Mouse (Mus musculus) macrophage (primary cell): Measurements from ENCODE around the gene Polr2g. TPM values are rescaled to one million over a fixed set of nuclear protein-coding genes. Genes with fewer than 3 reads are reported as not detected.

Source experiments
- H3K27ac ChIP-seq: fragments of 350-480 bp; formaldehyde crosslinking; 2 replicates; pipeline ENCODE4 v1.9.0; 2021
- H3K36me3 ChIP-seq: fragments of 350-480 bp; formaldehyde crosslinking; 2 replicates; pipeline ENCODE4 v1.9.0; 2021; ENCODE audit errors: inconsistent target
- H3K4me3 ChIP-seq: fragments of 350-480 bp; formaldehyde crosslinking; 2 replicates; pipeline ENCODE4 v1.9.0; 2021; ENCODE audit errors: inconsistent target
- H3K79me2 ChIP-seq: fragments of 350-480 bp; formaldehyde crosslinking; 2 replicates; pipeline ENCODE4 v1.9.0; 2021; ENCODE audit errors: inconsistent target
- WGBS: methylation state at CpG from one replicate; pipeline ENCODE4 v1.1.7; 2026; ENCODE audit warnings: inconsistent platforms; ENCODE audit not compliant: missing documents; 5-methylcytosine and 5-hydroxymethylcytosine counted together
- polyA plus RNA-seq: library from polyadenylated mRNA; stranded (reverse); fragments of 250-400 nt; gene quantifications from 3 replicates; pipeline ENCODE4 v1.2.4, GENCODE M21; 2018; ENCODE audit warnings: inconsistent platforms

Polr2g gene
- polyA plus RNA-seq, 1 experiment from 2014 or later: 87.6 TPM

DNA sequence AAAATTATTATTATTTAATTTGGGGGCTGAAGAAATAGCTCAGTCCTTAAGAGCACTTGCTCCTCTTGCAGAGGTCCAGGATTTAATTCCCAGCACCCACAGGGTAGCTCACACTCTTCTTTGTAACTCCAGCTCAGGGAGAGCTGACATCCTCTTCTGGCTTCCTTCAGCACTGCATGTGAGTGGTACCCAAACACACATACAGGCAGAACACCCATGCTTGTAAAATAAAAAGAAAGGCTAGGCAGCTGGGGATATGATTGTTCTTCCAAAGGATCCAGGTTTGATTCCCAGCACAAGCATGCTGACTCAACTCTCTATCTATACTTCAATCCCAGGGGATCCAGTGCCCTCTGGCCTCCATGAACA is 554 bp upstream of the Polr2g start:
- H3K27ac ChIP-seq: 0 out of 2 replicates have a peak overlapping the region, but pooled peaks have one; percentile 21
- H3K4me3 ChIP-seq: peak overlapping the region; percentile 97
- H3K79me2 ChIP-seq: peaks cover 24% of the 10 kb centered on the region
- peaks cover 15% of the 10 kb centered on the region for H3K36me3 ChIP-seq

DNA sequence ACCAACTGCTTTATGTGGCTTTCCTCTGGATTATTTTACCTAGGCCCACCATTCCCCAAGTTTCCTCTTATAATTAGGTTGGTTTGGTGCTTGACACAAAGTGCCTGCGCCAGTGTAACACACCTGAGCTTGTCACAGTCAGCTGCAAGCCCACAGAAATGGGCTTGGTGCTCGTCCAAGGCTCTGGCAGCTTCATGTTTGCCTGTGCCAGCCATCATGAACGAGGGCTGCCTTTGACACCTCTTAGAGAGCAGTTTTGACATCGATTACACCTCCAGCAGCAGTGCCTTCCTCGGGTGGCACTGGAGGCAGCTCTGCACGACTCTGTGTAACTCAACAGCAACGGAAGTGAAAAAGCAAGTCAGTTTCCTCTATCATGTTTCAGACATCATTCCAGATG is 8.2 kb downstream of the Polr2g start:
- Histone ChIP-seq H3K36me3 (peaks cover 27% of the 10 kb centered on the region), H3K4me3 (no peak overlapping the region), H3K79me2 (peaks cover 7% of the 10 kb centered on the region; the same call in 1 of the 2 replicates), H3K27ac (no peak overlapping the region)
- WGBS: 81% methylated on average over 7 of the region's 7 CpGs

DNA sequence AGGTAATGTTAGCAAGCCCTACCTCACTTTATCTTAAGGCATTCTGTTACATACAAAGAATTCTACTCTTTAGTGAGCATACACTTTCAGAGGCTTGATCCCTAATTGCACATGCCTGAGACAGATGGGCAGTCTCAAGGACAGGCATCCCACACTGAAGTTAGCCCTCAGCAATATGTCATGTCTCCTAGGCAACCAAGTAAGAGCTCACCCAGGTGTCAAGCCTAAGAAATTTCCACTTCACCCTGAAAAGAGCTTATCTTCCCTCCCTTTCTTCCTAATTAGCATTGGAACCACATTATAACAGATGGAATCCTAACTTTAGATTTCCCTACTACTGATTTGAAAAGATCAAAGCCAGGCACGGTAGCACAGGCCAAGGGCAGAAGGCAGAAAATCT is 9.2 kb downstream of the Polr2g start:
- H3K27ac ChIP-seq: no peak overlapping the region
- WGBS: 76% methylated on average over 1 of the region's 1 CpGs
- H3K36me3 ChIP-seq: peaks cover 17% of the 10 kb centered on the region
- no peak overlapping the region for H3K4me3 ChIP-seq
- peaks cover 10% of the 10 kb centered on the region; the same call in 1 of the 2 replicates for H3K79me2 ChIP-seq

DNA sequence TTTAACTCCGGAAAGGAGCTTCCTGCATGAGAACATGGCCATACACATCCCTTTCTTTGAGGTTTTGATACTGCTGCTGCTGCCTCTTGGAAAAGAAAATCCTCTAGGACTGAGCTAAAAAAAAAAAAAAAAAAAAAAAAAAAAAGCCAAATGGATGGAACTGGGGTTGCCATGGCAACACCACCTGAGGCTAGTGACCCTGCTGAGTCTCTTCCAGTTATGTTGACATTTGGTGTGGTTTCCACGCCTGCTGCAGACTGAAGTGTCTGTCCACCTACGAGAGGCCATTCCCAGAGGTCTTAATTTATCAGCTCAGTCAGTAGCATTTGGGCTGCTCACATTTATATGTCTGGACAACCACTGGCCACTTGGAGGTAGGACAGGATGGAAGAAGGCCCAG is 9.9 kb downstream of the Polr2g start:
- Histone ChIP-seq H3K27ac (no peak overlapping the region), H3K4me3 (no peak overlapping the region), H3K79me2 (peaks cover 10% of the 10 kb centered on the region; the same call in 1 of the 2 replicates), H3K36me3 (peaks cover 13% of the 10 kb centered on the region)
- whole genome bisulfite sequencing: 96% methylated on average over 3 of the region's 3 CpGs

DNA sequence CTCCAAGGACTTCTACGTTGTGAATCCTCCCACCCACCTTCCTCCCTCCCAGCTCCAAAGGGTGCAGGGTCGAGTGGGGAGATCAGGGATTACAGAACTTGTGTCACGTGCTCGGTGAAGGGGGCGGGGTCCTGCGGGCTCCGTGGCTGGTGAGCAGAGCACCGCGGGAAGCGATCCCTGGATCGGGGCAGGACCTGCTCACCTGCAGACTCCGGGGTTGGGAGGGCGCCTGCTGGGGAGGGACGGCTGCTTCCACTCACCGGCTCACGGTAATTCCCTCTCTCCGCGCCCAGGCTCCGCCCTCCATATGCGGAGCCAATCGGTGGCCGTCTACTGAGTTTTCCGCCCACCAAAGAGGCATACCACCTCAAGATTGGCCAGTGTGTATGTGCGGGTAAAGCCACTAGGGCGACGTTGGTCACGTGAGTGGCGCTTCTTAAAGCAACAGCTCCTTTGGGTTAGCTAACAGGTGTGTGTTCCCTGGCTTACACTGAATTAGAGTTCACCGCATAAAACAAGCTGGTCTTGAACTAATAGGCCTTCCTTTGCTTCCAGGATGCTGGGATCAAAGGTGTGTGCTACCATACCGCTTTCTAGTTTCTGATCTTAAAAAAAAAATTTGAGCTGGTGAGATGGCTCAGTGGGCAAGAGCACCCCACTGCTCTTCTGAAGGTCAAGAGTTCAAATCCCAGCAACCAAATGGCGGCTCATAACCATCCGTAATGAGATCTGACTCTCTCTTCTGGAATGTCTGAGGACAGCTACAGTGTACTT is 12.2 kb downstream of the Polr2g start, which contains the start of gene Taf6l:
TSS of gene Taf6l (minus strand) at position 410 of the 774 bp plus-strand sequence.
- 4% methylated on average over 32 of the region's 32 CpGs for WGBS
- Histone ChIP-seq H3K4me3 (peak within 1 kb of the TSS; percentile 80), H3K79me2 (peaks cover 10% of the 10 kb centered on the region; the same call in 1 of the 2 replicates), H3K27ac (peak within 1 kb of the TSS; percentile 50), H3K36me3 (peaks cover 25% of the 10 kb centered on the region)

DNA sequence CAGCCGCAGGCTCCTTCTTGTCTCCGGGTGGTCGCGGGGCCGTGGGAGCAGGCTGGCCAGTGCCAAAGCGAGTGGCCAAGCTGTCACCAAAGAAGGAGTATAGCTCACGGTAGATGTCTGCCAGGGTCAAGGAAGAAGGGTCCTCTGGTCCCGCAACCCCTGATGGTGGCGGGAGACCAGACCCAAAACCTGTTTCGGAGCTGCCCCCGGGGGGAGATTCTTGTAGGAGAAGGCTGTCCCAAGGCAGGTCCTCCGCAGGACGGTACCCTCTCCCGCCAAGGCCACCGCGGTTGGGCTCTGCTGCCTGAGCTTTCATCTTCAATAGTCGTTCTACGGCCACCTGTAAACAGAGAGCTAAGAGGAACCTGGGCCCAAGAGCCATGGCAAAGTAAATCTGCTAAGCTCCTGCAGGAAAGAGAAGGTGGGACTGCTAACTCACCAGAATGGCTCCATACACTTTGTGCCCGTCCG is 23.4 kb downstream of the Polr2g start:
- WGBS: 6% methylated on average over 20 of the region's 20 CpGs
- peaks cover 20% of the 10 kb centered on the region for H3K36me3 ChIP-seq
- peak overlapping the region; percentile 49 for H3K27ac ChIP-seq
- peaks cover 46% of the 10 kb centered on the region for H3K79me2 ChIP-seq
- H3K4me3 ChIP-seq: peak overlapping the region; percentile 61

DNA sequence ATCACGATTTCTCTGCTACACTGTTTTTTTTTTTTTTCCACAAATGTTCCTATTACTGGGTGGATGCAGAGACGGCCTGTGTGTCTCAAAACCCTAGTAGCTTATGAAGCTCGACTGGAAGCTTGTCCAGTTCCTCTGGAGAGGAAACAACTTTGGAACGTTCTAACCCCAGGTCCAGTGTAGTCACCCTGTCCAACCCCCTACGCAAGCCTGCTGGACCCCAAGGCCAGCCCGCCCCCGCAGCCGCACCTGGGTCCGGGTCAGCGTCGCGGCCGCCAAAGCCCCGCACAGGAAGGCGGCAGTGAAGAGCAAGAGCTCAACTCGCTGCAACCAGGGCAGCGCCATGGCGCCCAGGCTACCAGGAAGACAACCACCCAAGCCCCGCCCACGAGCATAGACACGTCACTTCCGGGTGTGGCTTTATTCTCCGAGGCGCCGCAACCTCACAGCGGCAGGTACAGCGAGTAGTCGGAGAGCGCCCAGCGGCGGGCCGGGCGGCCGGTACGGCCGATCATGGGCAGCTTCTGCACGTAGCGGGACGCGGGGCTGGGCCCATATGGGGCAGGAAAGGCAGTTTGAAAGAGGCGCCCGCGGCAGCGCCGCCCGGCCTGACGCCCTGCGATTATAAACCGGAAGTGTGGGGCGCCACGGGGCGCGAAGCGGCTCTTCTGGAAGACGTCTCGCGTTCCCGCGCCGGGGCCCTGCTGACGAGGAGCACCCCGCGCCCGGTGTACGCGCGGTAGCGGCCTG is 24.1 kb downstream of the Polr2g start, which contains the start of gene Tmem179b:
TSS of gene Tmem179b (minus strand) at position 382 of the 750 bp plus-strand sequence.
- WGBS: under 1% methylated on average over 64 of the region's 68 CpGs
- Histone ChIP-seq H3K4me3 (peak within 1 kb of the TSS; percentile 61), H3K79me2 (peaks cover 46% of the 10 kb centered on the region), H3K27ac (peak within 1 kb of the TSS; percentile 49), H3K36me3 (peaks cover 18% of the 10 kb centered on the region)

DNA sequence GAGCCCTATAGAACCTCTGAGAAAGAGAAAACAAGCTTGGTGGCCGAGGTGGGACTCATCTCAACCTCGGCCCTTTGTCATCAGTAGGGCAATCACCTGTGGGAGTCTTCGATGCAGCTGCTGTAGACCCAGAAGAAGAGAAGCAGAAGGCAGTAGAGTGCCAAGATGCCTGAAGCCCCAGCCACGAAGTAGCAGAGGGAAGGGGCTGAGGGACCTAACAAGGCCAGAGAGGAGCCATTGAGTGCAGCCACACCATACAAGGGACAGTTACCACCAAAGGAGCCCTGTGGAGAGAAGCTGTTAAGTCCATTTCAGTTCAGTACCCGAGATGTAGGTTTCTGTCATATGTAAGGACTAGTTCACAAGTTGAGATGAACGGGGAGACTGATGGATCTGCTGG is 25.0 kb downstream of the Polr2g start:
- peak overlapping the region; percentile 51 for H3K4me3 ChIP-seq
- peak overlapping the region; percentile 46 for H3K27ac ChIP-seq
- 47% methylated on average over 6 of the region's 6 CpGs for WGBS
- H3K79me2 ChIP-seq: peaks cover 46% of the 10 kb centered on the region
- H3K36me3 ChIP-seq: peaks cover 23% of the 10 kb centered on the region

DNA sequence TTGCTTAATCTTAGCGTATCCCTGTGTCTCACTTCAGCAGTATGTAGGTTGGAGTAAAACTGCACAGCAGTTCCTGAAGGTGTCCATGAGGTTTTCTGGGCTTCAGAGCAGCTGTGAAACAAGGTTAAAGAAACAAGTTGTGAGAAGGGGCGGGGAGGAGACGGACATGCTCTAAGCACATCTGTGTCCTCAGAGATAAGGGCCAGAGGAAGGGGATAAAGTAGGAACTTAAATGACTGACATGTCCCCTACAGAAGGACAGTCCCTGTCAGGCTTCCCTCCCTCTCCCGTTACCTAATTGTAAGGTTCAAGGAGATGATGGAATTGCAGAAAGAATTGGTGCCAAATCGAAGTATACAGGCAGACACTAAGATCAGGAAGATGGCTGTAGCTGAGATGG is 25.4 kb downstream of the Polr2g start:
- Histone ChIP-seq H3K79me2 (peaks cover 46% of the 10 kb centered on the region), H3K4me3 (peak overlapping the region; percentile 51; the same call in 1 of the 2 replicates), H3K27ac (no peak overlapping the region), H3K36me3 (peaks cover 23% of the 10 kb centered on the region)
- WGBS: 69% methylated on average over 5 of the region's 5 CpGs

DNA sequence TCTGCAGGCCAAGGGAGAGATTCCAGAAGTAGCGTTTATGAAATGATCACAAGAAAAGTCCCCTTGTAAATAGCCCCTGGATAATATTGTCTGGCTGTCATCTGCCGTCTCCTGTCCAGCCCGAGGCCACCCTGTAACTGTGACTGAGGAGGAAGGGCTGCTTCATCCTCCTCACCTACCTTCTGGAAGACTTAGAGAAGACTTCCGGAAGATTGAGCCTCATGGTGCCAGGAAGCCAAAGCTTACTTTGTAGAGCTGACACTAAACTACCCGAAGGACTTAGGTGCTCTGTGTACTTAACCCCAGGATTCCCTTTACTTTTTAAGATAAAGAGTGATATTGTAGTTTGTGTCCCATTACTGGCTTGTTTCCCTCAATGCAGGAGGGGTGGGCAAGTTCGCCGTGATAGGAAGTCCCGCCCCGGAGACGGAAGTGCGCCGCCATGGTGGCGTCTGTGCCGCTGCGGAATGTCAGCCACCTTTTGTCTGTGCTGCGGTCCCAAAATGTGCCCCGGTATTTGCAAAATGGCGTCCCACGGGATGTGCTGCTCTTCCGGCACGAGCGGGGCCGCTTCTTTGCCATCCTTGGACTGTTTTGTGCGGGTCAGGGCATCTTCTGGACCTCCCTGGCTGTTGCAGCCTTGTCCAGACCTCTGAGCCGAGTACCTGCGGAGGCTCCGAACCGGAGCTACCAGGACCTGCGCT is 27.7 kb downstream of the Polr2g start, which contains the start of gene Tmem223:
TSS of gene Tmem223 (plus strand) at position 430 of the 704 bp plus-strand sequence.
- 23% methylated on average over 29 of the region's 29 CpGs for WGBS
- H3K79me2 ChIP-seq: peaks cover 46% of the 10 kb centered on the region
- peak within 1 kb of the TSS; percentile 77 for H3K4me3 ChIP-seq
- peak within 1 kb of the TSS; percentile 53 for H3K27ac ChIP-seq
- peaks cover 42% of the 10 kb centered on the region for H3K36me3 ChIP-seq

DNA sequence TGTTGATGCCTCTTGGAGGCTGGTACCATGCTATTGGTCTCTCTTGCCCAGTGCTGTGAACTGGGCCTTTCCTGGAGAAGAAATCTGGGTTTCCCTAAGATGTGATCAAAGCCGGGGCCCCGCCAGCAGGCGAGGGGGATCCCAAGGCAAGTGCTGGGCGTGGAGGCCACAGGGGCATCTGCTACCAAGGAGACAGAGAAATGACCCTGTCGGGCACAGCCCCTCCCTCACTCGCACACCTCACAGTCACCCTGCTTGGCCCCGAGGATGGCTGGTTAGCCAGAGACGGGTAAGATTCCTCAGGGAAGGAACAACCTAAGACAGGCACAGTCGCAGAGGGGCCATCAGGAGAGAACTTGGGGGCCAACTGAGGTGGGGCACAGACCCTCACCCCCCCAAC is 32.8 kb downstream of the Polr2g start:
- WGBS: 89% methylated on average over 6 of the region's 9 CpGs

DNA sequence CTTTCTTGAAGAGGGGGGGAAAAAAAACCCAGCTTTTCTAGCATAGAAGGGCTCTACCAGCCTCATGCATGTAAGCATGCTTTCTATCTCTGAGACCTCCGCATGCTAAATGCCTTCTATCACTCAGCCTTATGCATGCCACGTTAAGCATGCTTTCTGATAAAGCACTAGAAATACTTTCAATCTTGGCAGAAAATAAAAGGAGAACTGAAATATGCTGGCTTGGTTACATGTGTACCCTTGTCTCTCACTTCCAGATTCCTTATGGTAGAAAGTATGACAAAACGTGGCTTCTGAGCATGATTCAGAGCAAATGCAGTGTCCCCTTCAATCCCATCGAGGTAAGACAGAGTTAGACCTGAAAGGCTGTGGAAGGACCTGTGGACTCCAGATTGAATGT is 35.1 kb downstream of the Polr2g start:
- WGBS: 30% methylated on average over 4 of the region's 4 CpGs

More for the DNA sequence above, 32.8 kb downstream of the Polr2g start:
- H3K27ac ChIP-seq: no peak overlapping the region
- H3K4me3 ChIP-seq: no peak overlapping the region
- H3K79me2 ChIP-seq: peaks cover 27% of the 10 kb centered on the region
- H3K36me3 ChIP-seq: peaks cover 52% of the 10 kb centered on the region

DNA sequence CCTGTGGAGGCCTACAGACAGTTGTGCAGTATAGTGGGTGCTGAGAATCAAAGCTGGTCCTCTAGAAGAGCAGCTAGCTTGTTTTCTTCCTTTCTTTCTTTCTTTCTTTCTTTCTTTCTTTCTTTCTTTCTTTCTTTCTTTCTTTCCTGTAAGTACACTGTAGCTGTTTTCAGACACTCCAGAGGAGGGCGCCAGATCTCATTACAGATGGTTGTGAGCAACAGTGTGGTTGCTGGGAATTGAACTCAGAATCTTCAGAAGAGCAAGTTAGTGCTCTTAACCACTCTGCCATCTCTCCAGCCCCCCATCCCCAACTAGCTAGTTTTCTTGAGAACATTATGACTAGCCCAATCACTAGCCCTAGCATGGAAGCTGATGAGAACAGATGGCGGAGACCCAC is 37.6 kb downstream of the Polr2g start:
- peaks cover 14% of the 10 kb centered on the region for H3K36me3 ChIP-seq
- WGBS: 89% methylated on average over 2 of the region's 2 CpGs

More for the DNA sequence above, 35.1 kb downstream of the Polr2g start:
- peak overlapping the region; percentile 38; the same call in 1 of the 2 replicates for H3K27ac ChIP-seq
- H3K36me3 ChIP-seq: peaks cover 40% of the 10 kb centered on the region
- H3K79me2 ChIP-seq: peaks cover 44% of the 10 kb centered on the region
- no peak overlapping the region for H3K4me3 ChIP-seq

DNA sequence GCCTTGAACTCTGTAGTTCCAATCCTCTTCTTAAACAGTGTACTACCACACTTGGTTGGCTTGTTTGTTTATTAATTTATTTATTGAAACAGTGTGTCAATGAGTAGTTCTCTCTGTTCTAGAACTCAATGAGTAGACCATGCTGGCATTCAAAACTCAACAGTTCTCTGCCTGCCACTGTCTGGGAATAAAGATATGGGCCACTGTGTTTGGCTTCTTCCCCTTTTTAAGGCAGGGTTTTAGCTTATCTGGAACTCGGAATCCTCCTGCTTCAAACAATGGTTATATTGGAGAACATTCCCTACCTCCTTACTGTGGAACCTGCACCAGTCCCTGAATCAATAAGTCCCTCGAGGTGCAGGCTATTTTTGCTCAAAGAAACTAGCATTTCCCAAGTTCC is 39.5 kb downstream of the Polr2g start:
- H3K27ac ChIP-seq: no peak overlapping the region
- peaks cover 6% of the 10 kb centered on the region; the same call in 1 of the 2 replicates for H3K36me3 ChIP-seq
- no peak overlapping the region for H3K4me3 ChIP-seq
- WGBS: 24% methylated on average over 2 of the region's 2 CpGs
- H3K79me2 ChIP-seq: peaks cover 77% of the 10 kb centered on the region

More for the DNA sequence above, 37.6 kb downstream of the Polr2g start:
- peaks cover 59% of the 10 kb centered on the region for H3K79me2 ChIP-seq
- H3K27ac ChIP-seq: no peak overlapping the region
- no peak overlapping the region for H3K4me3 ChIP-seq
